Mouse (Mus musculus) intestine, postnatal 0 days (tissue): ENCODE measurements at regions not wholly inside any gene's neighbourhood (a gene's known extent, or its start where the extent isn't known, plus 50 kb on each side); places are given as distances from the start of the nearest gene placed in this dataset.

Source experiments
- ATAC-seq: fragments of 200-750 bp; cut with Nextera tagmentation; 2 replicates; pipeline ENCODE4 v1.8.0; 2017; ENCODE audit warnings: mild to moderate bottlenecking, moderate TSS enrichment, moderate library complexity
- H3K27ac ChIP-seq: fragments of 300-500 bp; sonication (generic); 2 replicates; pipeline ENCODE4 v1.5.1; 2014; ENCODE audit warnings: mild to moderate bottlenecking, low read depth, low read length, moderate library complexity
- H3K27me3 ChIP-seq: fragments of 300-500 bp; sonication (generic); replicated peaks from 2 replicates; pipeline ENCODE4 v1.6.1; 2014; ENCODE audit warnings: low read length, mixed read lengths; ENCODE audit not compliant: control insufficient read depth, insufficient read depth
- H3K36me3 ChIP-seq: fragments of 300-500 bp; sonication (generic); 2 replicates; pipeline ENCODE4 v1.6.1; 2014; ENCODE audit warnings: mild to moderate bottlenecking, moderate library complexity; ENCODE audit not compliant: control insufficient read depth, insufficient read depth
- H3K4me1 ChIP-seq: fragments of 300-500 bp; sonication (generic); replicated peaks from 2 replicates; pipeline ENCODE4 v1.6.1; 2014; ENCODE audit warnings: antibody characterized with exemption, low read length, mixed read lengths; ENCODE audit not compliant: control insufficient read depth, insufficient read depth
- H3K4me2 ChIP-seq: fragments of 300-500 bp; sonication (generic); replicated peaks from 2 replicates; pipeline ENCODE4 v1.6.1; 2014; ENCODE audit warnings: low read depth, mild to moderate bottlenecking, moderate library complexity
- H3K4me3 ChIP-seq: fragments of 300-500 bp; sonication (generic); 2 replicates; pipeline ENCODE4 v1.5.1; 2014; ENCODE audit warnings: low read depth, low read length
- H3K9ac ChIP-seq: fragments of 300-500 bp; sonication (generic); 2 replicates; pipeline ENCODE4 v1.6.1; 2014; ENCODE audit warnings: mild to moderate bottlenecking, low read depth, low read length
- H3K9me3 ChIP-seq: fragments of 300-500 bp; sonication (generic); 2 replicates; pipeline ENCODE4 v1.6.1; 2016; ENCODE audit warnings: mixed run types; ENCODE audit not compliant: control insufficient read depth
- CTCF ChIP-seq: sonication (generic); IDR thresholded peaks from 2 replicates; pipeline ENCODE4 v1.5.1; 2016; ENCODE audit warnings: low read depth, mild to moderate bottlenecking, control low read depth, antibody characterized with exemption, moderate library complexity
- WGBS: fragments of 180-500 bp; shearing (Covaris S2); extraction: QIAGEN DNeasy Blood & Tissue Kit; methylation state at CpG from one replicate; pipeline ENCODE4 v1.1.7; 2014; 5-methylcytosine and 5-hydroxymethylcytosine counted together

GRCm38 (mm10) chr6:99901564-99901963 lies 175.4 kb upstream of the Prok2 start:
- no peak overlapping the region for H3K4me2 ChIP-seq
- no peak for TF ChIP-seq CTCF
- H3K27me3 ChIP-seq = no peaks in the 10 kb centered on the region
- no peak overlapping the region for H3K9ac ChIP-seq
- H3K9me3 ChIP-seq = no peaks in the 10 kb centered on the region
- no peak overlapping the region for H3K4me3 ChIP-seq
- no peak for ATAC-seq
- no peaks in the 10 kb centered on the region for H3K4me1 ChIP-seq
- H3K36me3 ChIP-seq = no peaks in the 10 kb centered on the region
- H3K27ac ChIP-seq = no peak overlapping the region
- 89% methylated on average over 3 of the region's 3 CpGs for WGBS

DNA sequence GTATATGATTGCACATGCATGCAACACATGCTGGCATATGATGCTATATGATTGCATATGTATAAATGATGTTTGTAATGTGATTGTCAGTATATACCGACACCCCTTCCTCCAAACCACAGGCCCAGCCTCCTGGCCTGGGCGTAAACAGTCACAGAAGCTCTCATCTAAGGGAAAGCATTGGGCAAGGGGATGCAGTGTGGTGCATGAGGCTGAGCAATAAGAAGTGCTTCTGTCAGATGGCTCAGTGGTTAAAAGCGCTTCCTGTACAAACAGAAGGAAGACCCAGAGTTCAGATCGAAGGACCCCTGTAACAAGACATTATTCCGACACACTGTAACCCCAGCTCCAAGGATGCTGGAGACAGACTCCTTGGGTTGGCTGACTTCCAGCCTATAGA lies 175.0 kb upstream of the Prok2 start:
- ATAC-seq = no peak
- Histone ChIP-seq H3K4me1 (no peaks in the 10 kb centered on the region), H3K27me3 (no peaks in the 10 kb centered on the region), H3K27ac (no peak overlapping the region), H3K4me3 (no peak overlapping the region), H3K9me3 (no peaks in the 10 kb centered on the region), H3K36me3 (no peaks in the 10 kb centered on the region), H3K4me2 (no peak overlapping the region), H3K9ac (no peak overlapping the region)
- WGBS = 89% methylated on average over 5 of the region's 5 CpGs
- TF ChIP-seq CTCF = no peak

DNA sequence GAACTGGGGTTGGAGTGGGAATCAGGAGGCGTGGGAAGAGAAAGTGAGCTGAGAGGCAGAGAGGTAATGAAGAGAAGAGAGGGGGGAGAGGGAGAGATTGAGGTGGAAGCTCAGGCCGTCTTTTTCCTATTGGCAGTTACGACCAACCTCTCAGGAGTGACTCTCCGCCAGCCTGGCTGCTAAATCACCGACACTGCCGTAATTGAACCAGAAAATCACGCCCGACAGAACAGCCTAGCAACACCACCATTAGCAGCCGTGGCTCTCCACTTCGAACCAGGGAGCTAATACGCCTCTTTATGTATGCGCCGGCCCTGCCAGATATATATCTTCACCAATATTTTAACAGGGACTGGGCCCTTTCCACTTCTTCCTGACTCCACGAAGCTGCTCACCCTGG lies 173.5 kb upstream of the Prok2 start:
- no peaks in the 10 kb centered on the region for H3K4me1 ChIP-seq
- no peak overlapping the region for H3K27ac ChIP-seq
- no peak overlapping the region for H3K4me3 ChIP-seq
- no peaks in the 10 kb centered on the region for H3K36me3 ChIP-seq
- no peak overlapping the region for H3K9ac ChIP-seq
- no peaks in the 10 kb centered on the region for H3K9me3 ChIP-seq
- WGBS = 77% methylated on average over 14 of the region's 14 CpGs
- ATAC-seq = no peak
- TF ChIP-seq CTCF = no peak
- H3K4me2 ChIP-seq = no peak overlapping the region
- no peaks in the 10 kb centered on the region for H3K27me3 ChIP-seq

- Histone ChIP-seq H3K27ac (no peak overlapping the region), H3K9me3 (no peaks in the 10 kb centered on the region), H3K36me3 (no peaks in the 10 kb centered on the region), H3K4me2 (no peak overlapping the region), H3K27me3 (no peaks in the 10 kb centered on the region), H3K9ac (no peak overlapping the region), H3K4me3 (no peak overlapping the region), H3K4me1 (no peaks in the 10 kb centered on the region)
- no peak for ATAC-seq
- no peak for TF ChIP-seq CTCF
- whole genome bisulfite sequencing = 85% methylated on average over 2 of the region's 2 CpGs
These were observed 171.9 kb upstream of the Prok2 start for GRCm38 (mm10) chr6:99898077-99898476.

GRCm38 (mm10) chr6:99895558-99895957 lies 169.4 kb upstream of the Prok2 start:
- Histone ChIP-seq H3K27ac (no peak overlapping the region), H3K4me2 (no peak overlapping the region), H3K9me3 (no peaks in the 10 kb centered on the region), H3K9ac (no peak overlapping the region), H3K27me3 (no peaks in the 10 kb centered on the region), H3K4me1 (no peaks in the 10 kb centered on the region), H3K4me3 (no peak overlapping the region), H3K36me3 (no peaks in the 10 kb centered on the region)
- WGBS = 86% methylated on average over 4 of the region's 4 CpGs
- no peak for ATAC-seq
- no peak for TF ChIP-seq CTCF

DNA sequence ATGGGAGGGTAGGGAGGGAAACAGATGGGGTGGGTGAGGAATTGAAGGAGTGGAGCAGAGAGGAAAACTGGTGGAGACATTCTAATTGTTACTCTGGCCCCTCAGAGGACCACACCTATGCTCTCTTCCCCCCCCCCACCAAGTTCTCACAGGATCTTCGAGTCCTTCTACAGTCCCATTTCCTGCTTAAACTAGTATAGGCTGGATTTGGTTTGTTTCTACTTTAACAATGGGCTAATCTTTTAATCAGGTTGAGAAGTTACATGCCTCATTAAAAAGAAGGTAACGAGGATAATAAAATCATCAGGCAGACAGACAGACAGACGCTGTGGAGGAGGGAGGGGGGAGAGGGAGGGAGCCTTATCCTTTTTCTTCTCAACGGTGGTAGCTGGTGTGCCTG lies 167.7 kb upstream of the Prok2 start:
- Histone ChIP-seq H3K4me2 (no peak overlapping the region), H3K9ac (no peak overlapping the region), H3K9me3 (no peaks in the 10 kb centered on the region), H3K4me1 (no peaks in the 10 kb centered on the region), H3K27ac (no peak overlapping the region), H3K4me3 (no peak overlapping the region), H3K27me3 (no peaks in the 10 kb centered on the region), H3K36me3 (no peaks in the 10 kb centered on the region)
- ATAC-seq = no peak
- no peak for TF ChIP-seq CTCF
- 31% methylated on average over 4 of the region's 4 CpGs for WGBS

DNA sequence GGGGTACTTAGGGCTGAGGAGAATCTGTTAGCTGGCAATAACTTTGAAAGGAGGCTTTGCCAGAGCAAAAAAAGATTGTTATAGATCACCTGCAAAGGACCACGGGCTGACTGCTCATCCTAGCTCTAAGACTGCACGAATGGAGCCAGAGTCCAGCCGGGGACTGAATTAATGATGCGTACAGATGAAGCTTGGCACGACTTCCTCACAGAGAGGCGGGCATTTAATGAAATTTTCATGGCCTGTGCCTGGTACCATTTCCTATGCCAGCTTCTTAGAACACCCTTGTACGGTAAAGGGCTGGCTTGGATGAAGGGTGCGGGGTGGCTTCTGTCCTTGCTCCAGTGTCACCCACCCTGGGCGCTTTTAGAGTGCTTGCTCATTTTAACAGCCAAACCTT lies 166.0 kb upstream of the Prok2 start:
- Histone ChIP-seq H3K27me3 (no peaks in the 10 kb centered on the region), H3K36me3 (no peaks in the 10 kb centered on the region), H3K9me3 (no peaks in the 10 kb centered on the region), H3K9ac (no peak overlapping the region), H3K4me1 (no peaks in the 10 kb centered on the region), H3K4me2 (no peak overlapping the region), H3K4me3 (no peak overlapping the region), H3K27ac (no peak overlapping the region)
- ATAC-seq = no peak
- WGBS = 85% methylated on average over 9 of the region's 9 CpGs
- no peak for TF ChIP-seq CTCF
